In genomic region chr2:166085780-166086179, GRCm38 (mm10) we compare ENCODE assay signal across 18 mouse cellular contexts.
"Had no signal": no experiment of that assay in that cellular context is flagged by ENCODE, and none has a peak within 500 bp of the region (broad histone marks: within the 10 kb centered on the region; RNA-seq: fewer than 3 reads in every experiment).

No protein-coding gene starts in this region.

- H3K4me2 ChIP-seq: kidney, embryonic 15.5 days; liver, embryonic 12.5 days; liver, embryonic 15.5 days; midbrain, embryonic 12.5 days; neural tube, embryonic 13.5 days; stomach, embryonic 15.5 days had no signal

- DNase-seq: layer of hippocampus, adult 9-11 months; liver; lung, postnatal 14 days; lung, postnatal 4 days; right cerebral cortex, postnatal 25 days; spleen, adult 18-20 months; thymus, adult 2 months; thymus, postnatal 14 days; thymus, postnatal 4 days had no signal

- ATAC-seq: liver, embryonic 12.5 days; midbrain, embryonic 16.5 days had no signal

- H3K27ac ChIP-seq: kidney, embryonic 15.5 days; layer of hippocampus, adult 2 months; liver, embryonic 12.5 days; liver, embryonic 15.5 days; midbrain, embryonic 12.5 days; neural tube, embryonic 13.5 days; stomach, embryonic 15.5 days had no signal

- H3K4me3 ChIP-seq: kidney, embryonic 15.5 days; layer of hippocampus, adult 2 months; liver, embryonic 12.5 days; liver, embryonic 15.5 days; midbrain, embryonic 12.5 days; myocyte; neural tube, embryonic 13.5 days; stomach, embryonic 15.5 days had no signal

- H3K27me3 ChIP-seq: kidney, embryonic 15.5 days; liver, embryonic 12.5 days; liver, embryonic 15.5 days; midbrain, embryonic 12.5 days; neural tube, embryonic 13.5 days; stomach, embryonic 15.5 days had no signal

- H3K9me3 ChIP-seq: kidney, embryonic 15.5 days; liver, embryonic 12.5 days; liver, embryonic 15.5 days; midbrain, embryonic 12.5 days; neural tube, embryonic 13.5 days; stomach, embryonic 15.5 days had no signal

- H3K9ac ChIP-seq: kidney, embryonic 15.5 days; liver, embryonic 12.5 days; liver, embryonic 15.5 days; midbrain, embryonic 12.5 days; neural tube, embryonic 13.5 days; stomach, embryonic 15.5 days had no signal

- H3K36me3 ChIP-seq: liver, embryonic 12.5 days; liver, embryonic 15.5 days had no signal
